Mouse (Mus musculus): ENCODE measurements around the gene Prdx6. TPM values are rescaled to one million over a fixed set of nuclear protein-coding genes. Genes with fewer than 3 reads are reported as not detected.
A peak's percentile ranks its signal among the peaks of the same experiment; 100 is the strongest.

Prdx6 gene
- total and polyA plus RNA-seq, 2 experiments from 2014 or later: 219 to 311 TPM

DNA sequence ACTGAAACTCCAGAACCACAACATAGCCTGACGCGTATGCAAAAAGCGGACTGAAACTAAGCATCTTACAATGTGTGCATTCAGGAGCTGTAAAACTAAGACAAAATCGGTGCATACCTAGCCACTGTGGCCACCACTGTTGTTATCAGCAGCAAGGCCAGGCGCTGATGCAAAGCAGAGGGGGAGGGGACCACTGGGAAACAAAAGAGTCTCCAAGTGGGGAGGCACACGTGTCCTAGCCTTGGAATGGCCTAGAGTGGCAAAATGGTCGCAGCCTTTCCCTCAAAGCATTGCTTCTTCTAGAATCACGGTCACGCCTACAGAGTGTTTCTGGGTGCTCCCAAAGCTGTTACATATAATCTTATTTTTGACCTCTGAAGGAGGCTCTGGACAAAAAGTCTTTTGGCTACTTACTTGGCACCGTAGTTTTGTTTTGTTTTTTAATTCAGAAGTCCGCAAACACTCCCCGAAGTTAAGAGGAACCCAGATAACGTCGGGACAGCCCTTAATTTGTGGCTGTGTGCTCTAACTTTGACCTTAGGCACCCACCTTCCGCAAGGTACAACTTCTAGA lies 902 bp downstream of the Prdx6 start:
- TF ChIP-seq CTCF (IDR thresholded peaks at IDR 0.05; ENCODE audit: low read depth): no peak
- TF ChIP-seq EP300 (IDR thresholded peaks at IDR 0.05; ENCODE audit: low read depth): no peak
- WGBS: 1% methylated on average over 15 of the region's 15 CpGs
- DNase-seq (ENCODE audit: low spot score) (peak; percentile 72), ATAC-seq (ENCODE audit: insufficient read depth, low read depth) (peak; percentile 62)
- no peaks in the 10 kb centered on the region for H3K27me3 ChIP-seq (ENCODE audit: control insufficient read depth, insufficient read depth, low read length)
- peak overlapping the region; percentile 95 for H3K9ac ChIP-seq (replicated peaks; ENCODE audit: low read depth, low read length)
- peak overlapping the region; percentile 93 for H3K27ac ChIP-seq (ENCODE audit: low read depth)
- no peaks in the 10 kb centered on the region for H3K9me3 ChIP-seq (replicated peaks; ENCODE audit: control insufficient read depth, low read length)
- peak overlapping the region; percentile 94 for H3K4me3 ChIP-seq (ENCODE audit: low read depth, low read length)
- H3K36me3 ChIP-seq (replicated peaks; ENCODE audit: control insufficient read depth, insufficient read depth, low read length): peaks cover 18% of the 10 kb centered on the region
- H3K4me1 ChIP-seq (ENCODE audit: control insufficient read depth, insufficient read depth): peaks cover 35% of the 10 kb centered on the region
- H3K4me2 ChIP-seq (ENCODE audit: low read depth, low read length): peak overlapping the region; percentile 98

DNA sequence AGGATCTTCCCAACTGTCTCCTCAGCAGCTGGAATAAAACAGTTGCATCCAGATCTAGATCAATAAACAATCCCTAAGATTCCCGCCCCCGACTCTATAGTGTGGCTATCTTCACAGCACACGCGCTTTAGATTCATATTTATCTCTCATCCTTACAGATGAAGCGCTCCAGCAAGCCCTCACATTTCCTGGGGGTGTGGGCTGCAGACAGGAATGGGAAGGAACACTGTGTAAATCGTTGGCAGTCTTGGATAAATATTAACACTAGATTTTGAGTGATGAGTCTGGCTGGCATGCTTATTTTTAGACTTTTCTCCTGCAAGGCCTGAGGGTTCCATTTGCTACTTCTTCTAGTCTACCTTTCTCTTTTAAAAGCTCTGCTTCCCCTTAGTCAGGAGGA lies 1.6 kb downstream of the Prdx6 start:
- Histone ChIP-seq H3K4me2 (ENCODE audit: low read depth, low read length) (peak overlapping the region; percentile 98), H3K27me3 (ENCODE audit: control insufficient read depth, insufficient read depth, low read length) (no peaks in the 10 kb centered on the region), H3K4me3 (ENCODE audit: low read depth, low read length) (peak overlapping the region; percentile 94), H3K36me3 (replicated peaks; ENCODE audit: control insufficient read depth, insufficient read depth, low read length) (peaks cover 25% of the 10 kb centered on the region), H3K9me3 (replicated peaks; ENCODE audit: control insufficient read depth, low read length) (no peaks in the 10 kb centered on the region), H3K9ac (replicated peaks; ENCODE audit: low read depth, low read length) (peak overlapping the region; percentile 95), H3K4me1 (ENCODE audit: control insufficient read depth, insufficient read depth) (peaks cover 35% of the 10 kb centered on the region), H3K27ac (ENCODE audit: low read depth) (peak overlapping the region; percentile 93; the same call in 1 of the 2 replicates)
- TF ChIP-seq EP300 (IDR thresholded peaks at IDR 0.05; ENCODE audit: low read depth) (no peak), CTCF (IDR thresholded peaks at IDR 0.05; ENCODE audit: low read depth) (no peak)
- WGBS: 17% methylated on average over 6 of the region's 6 CpGs
- ATAC-seq (ENCODE audit: insufficient read depth, low read depth) (no peak), DNase-seq (ENCODE audit: low spot score) (no peak)

DNA sequence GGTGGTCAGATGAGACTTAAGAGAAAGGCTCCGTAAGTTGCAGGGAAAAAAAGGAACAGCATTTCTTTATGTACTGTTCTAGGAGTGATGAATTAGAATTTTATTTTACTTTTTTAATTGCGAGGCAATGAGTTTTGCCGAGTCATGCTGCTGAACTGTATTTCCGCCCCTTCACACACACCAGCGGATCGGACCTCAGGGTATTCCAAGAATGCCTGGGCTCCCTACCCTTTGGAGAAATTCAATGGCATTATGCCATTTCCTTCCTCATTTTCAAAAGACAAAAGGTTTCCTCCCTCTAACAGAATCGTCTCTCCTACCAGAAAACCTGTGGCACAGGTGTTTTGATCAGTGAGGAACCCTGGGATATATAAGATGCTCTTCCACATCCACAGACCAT lies 2.3 kb downstream of the Prdx6 start:
- Histone ChIP-seq H3K9ac (replicated peaks; ENCODE audit: low read depth, low read length) (no peak overlapping the region), H3K27me3 (ENCODE audit: control insufficient read depth, insufficient read depth, low read length) (no peaks in the 10 kb centered on the region), H3K4me1 (ENCODE audit: control insufficient read depth, insufficient read depth) (peaks cover 35% of the 10 kb centered on the region), H3K4me3 (ENCODE audit: low read depth, low read length) (peak overlapping the region; percentile 94; the same call in 1 of the 2 replicates), H3K9me3 (replicated peaks; ENCODE audit: control insufficient read depth, low read length) (no peaks in the 10 kb centered on the region), H3K27ac (ENCODE audit: low read depth) (no peak overlapping the region), H3K4me2 (ENCODE audit: low read depth, low read length) (peak overlapping the region; percentile 98), H3K36me3 (replicated peaks; ENCODE audit: control insufficient read depth, insufficient read depth, low read length) (peaks cover 32% of the 10 kb centered on the region)
- ATAC-seq (ENCODE audit: insufficient read depth, low read depth): no peak
- 40% methylated on average over 7 of the region's 7 CpGs for WGBS
- no peak for TF ChIP-seq CTCF (IDR thresholded peaks at IDR 0.05; ENCODE audit: low read depth)
- no peak for TF ChIP-seq EP300 (IDR thresholded peaks at IDR 0.05; ENCODE audit: low read depth)
- DNase-seq (ENCODE audit: low spot score): no peak

DNA sequence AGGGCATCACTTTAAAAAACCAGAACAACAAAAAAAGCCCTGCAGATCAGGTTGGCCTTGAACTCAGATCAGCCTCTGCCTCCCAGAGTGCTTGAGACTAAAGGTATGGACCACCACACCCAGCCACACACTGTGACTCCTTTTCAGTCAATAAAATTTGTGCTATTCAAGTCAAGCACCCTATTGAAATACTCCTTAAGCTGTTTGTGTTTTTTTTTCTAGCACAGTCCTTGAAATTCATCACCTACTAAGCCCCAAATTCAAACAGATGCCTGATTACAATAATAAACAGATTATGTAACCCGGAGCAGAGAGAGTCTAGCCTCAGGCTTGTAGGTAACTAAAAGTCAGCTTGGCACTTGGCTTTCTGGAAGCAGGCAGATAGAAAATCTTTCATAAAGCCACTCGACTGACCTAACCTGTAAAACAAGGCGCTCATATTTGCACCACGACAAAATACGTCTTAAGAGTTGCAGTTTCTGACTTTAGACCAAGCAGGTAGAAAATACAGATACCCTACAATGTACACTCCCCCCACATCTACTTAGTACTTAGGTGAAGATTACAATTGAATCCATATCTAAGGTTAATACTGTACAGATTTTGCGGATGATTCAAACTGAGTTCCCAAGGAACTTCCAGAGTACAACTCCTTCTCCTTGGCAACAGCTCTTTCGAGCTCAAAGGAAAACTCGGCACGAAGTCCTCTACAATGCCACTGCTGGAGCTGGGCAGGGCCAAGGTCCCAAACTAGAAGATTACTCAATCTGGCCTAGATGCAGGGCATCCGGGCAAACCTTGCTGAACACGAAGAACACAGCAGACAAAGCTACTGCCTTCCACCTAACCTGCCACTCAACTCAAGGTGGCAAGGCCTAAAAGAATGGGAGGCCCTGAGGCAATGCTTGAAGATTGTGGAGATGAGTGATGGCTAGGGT lies 3.1 kb downstream of the Prdx6 start:
- DNase-seq (ENCODE audit: low spot score): no peak
- TF ChIP-seq CTCF (IDR thresholded peaks at IDR 0.05; ENCODE audit: low read depth) (no peak), EP300 (IDR thresholded peaks at IDR 0.05; ENCODE audit: low read depth) (no peak)
- Histone ChIP-seq H3K4me2 (ENCODE audit: low read depth, low read length) (peak overlapping the region; percentile 98; the same call in 1 of the 2 replicates), H3K4me3 (ENCODE audit: low read depth, low read length) (no peak overlapping the region), H3K4me1 (ENCODE audit: control insufficient read depth, insufficient read depth) (peaks cover 35% of the 10 kb centered on the region), H3K27ac (ENCODE audit: low read depth) (no peak overlapping the region), H3K27me3 (ENCODE audit: control insufficient read depth, insufficient read depth, low read length) (no peaks in the 10 kb centered on the region), H3K36me3 (replicated peaks; ENCODE audit: control insufficient read depth, insufficient read depth, low read length) (peaks cover 38% of the 10 kb centered on the region), H3K9ac (replicated peaks; ENCODE audit: low read depth, low read length) (no peak overlapping the region), H3K9me3 (replicated peaks; ENCODE audit: control insufficient read depth, low read length) (no peaks in the 10 kb centered on the region)
- WGBS: 79% methylated on average over 11 of the region's 11 CpGs
- no peak for ATAC-seq (ENCODE audit: insufficient read depth, low read depth)

DNA sequence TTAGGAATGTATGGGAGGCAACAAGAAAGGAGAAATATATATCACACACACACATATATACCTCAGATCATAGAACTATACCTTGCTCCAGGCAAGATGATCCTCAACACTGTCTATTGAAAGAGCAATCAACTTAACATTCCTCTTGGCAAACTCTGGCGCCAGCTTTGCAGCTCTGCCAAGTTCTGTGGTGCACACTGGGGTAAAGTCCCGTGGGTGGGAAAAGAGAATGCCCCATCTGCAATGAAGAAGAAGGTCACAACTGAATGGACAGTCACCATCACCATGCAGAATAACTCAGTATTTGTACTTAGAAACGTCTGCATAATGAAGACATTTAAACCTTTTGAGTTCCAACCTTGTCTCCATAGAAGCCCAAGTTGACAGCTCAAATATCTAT lies 3.8 kb downstream of the Prdx6 start:
- 52% methylated on average over 3 of the region's 3 CpGs for WGBS
- H3K36me3 ChIP-seq (replicated peaks; ENCODE audit: control insufficient read depth, insufficient read depth, low read length): peaks cover 45% of the 10 kb centered on the region
- no peak for TF ChIP-seq EP300 (IDR thresholded peaks at IDR 0.05; ENCODE audit: low read depth)
- no peak for TF ChIP-seq CTCF (IDR thresholded peaks at IDR 0.05; ENCODE audit: low read depth)

More for the DNA sequence above, 3.8 kb downstream of the Prdx6 start:
- no peak overlapping the region for H3K4me3 ChIP-seq (ENCODE audit: low read depth, low read length)
- H3K9me3 ChIP-seq (replicated peaks; ENCODE audit: control insufficient read depth, low read length): no peaks in the 10 kb centered on the region
- no peaks in the 10 kb centered on the region for H3K27me3 ChIP-seq (ENCODE audit: control insufficient read depth, insufficient read depth, low read length)
- H3K4me2 ChIP-seq (ENCODE audit: low read depth, low read length): no peak overlapping the region
- DNase-seq (ENCODE audit: low spot score) (no peak), ATAC-seq (ENCODE audit: insufficient read depth, low read depth) (no peak)
- H3K9ac ChIP-seq (replicated peaks; ENCODE audit: low read depth, low read length): no peak overlapping the region
- H3K4me1 ChIP-seq (ENCODE audit: control insufficient read depth, insufficient read depth): peaks cover 35% of the 10 kb centered on the region
- H3K27ac ChIP-seq (ENCODE audit: low read depth): no peak overlapping the region

All from heart, postnatal 0 days (tissue).